Mouse (Mus musculus): ENCODE measurements around the gene Wfdc11. TPM values are rescaled to one million over a fixed set of nuclear protein-coding genes. Genes with fewer than 3 reads are reported as not detected.
"Not testable (repeated sequence)": the region's sequence is repeated elsewhere in the genome, so short reads cannot be mapped to it uniquely, and the experiment has no call there.

Wfdc11 gene
- total RNA-seq, 1 experiment: not detected

GRCm38 (mm10) chr2:164621775-164622174, 52.1 kb downstream of the Wfdc11 start:
- no peak overlapping the region for H3K4me3 ChIP-seq (ENCODE audit: insufficient read depth in 1 of 2, low read depth in 1 of 2, low read length in 2 of 2, poor library complexity in 1 of 2, severe bottlenecking in 1 of 2)
- H3K4me1 ChIP-seq (ENCODE audit: control insufficient read depth in 2 of 2, insufficient read depth in 2 of 2, low read length in 2 of 2, poor library complexity in 1 of 2): no peaks in the 10 kb centered on the region
- TF ChIP-seq ZC3H11A (IDR thresholded peaks at IDR 0.05; ENCODE audit: borderline replicate concordance, low read depth, low read length) (no peak), HCFC1 (IDR thresholded peaks at IDR 0.05; ENCODE audit: borderline replicate concordance, insufficient read depth, low read length) (no peak), CHD2 (IDR thresholded peaks at IDR 0.05; ENCODE audit: low read depth, low read length) (no peak), ZNF384 (IDR thresholded peaks at IDR 0.05; ENCODE audit: low read depth, low read length) (no peak), MAFK (IDR thresholded peaks at IDR 0.05; ENCODE audit: insufficient read depth, low read depth, low read length) (no peak)
- H3K9ac ChIP-seq (ENCODE audit: insufficient read depth, low read depth, low read length, poor library complexity, severe bottlenecking): no peak overlapping the region
- in situ Hi-C loops (cut with MboI; ENCODE audit: low sequenced_read_pairs in 2 of 2, unreplicated experiment in 2 of 2): no loop called here
- DNase-seq (ENCODE audit: low read depth, low spot score): no peak
- H3K36me3 ChIP-seq (ENCODE audit: control insufficient read depth, insufficient read depth, low read length, poor library complexity, severe bottlenecking): no peaks in the 10 kb centered on the region
- no peaks in the 10 kb centered on the region for H3K9me3 ChIP-seq (ENCODE audit: control insufficient read depth, insufficient read depth, low read depth, low read length)
- no peak overlapping the region for H3K27ac ChIP-seq (ENCODE audit: insufficient read depth, low read depth, low read length, poor library complexity, severe bottlenecking)

GRCm38 (mm10) chr2:164619050-164619449, 54.8 kb downstream of the Wfdc11 start:
- in situ Hi-C loops (cut with MboI; ENCODE audit: low sequenced_read_pairs in 2 of 2, unreplicated experiment in 2 of 2): no loop called here
- no peak overlapping the region for H3K9ac ChIP-seq (ENCODE audit: insufficient read depth, low read depth, low read length, poor library complexity, severe bottlenecking)
- no peaks in the 10 kb centered on the region for H3K36me3 ChIP-seq (ENCODE audit: control insufficient read depth, insufficient read depth, low read length, poor library complexity, severe bottlenecking)
- no peak for DNase-seq (ENCODE audit: low read depth, low spot score)
- no peak overlapping the region for H3K4me3 ChIP-seq (ENCODE audit: insufficient read depth in 1 of 2, low read depth in 1 of 2, low read length in 2 of 2, poor library complexity in 1 of 2, severe bottlenecking in 1 of 2)
- H3K4me1 ChIP-seq (ENCODE audit: control insufficient read depth in 2 of 2, insufficient read depth in 2 of 2, low read length in 2 of 2, poor library complexity in 1 of 2): no peaks in the 10 kb centered on the region
- H3K27ac ChIP-seq (ENCODE audit: insufficient read depth, low read depth, low read length, poor library complexity, severe bottlenecking): no peak overlapping the region
- TF ChIP-seq ZC3H11A (IDR thresholded peaks at IDR 0.05; ENCODE audit: borderline replicate concordance, low read depth, low read length): no peak
- no peaks in the 10 kb centered on the region for H3K9me3 ChIP-seq (ENCODE audit: control insufficient read depth, insufficient read depth, low read depth, low read length)

- no peak for DNase-seq (ENCODE audit: low read depth, low spot score)
- Histone ChIP-seq H3K4me3 (ENCODE audit: insufficient read depth in 1 of 2, low read depth in 1 of 2, low read length in 2 of 2, poor library complexity in 1 of 2, severe bottlenecking in 1 of 2) (no peak overlapping the region), H3K9ac (ENCODE audit: insufficient read depth, low read depth, low read length, poor library complexity, severe bottlenecking) (no peak overlapping the region), H3K9me3 (ENCODE audit: control insufficient read depth, insufficient read depth, low read depth, low read length) (no peaks in the 10 kb centered on the region), H3K36me3 (ENCODE audit: control insufficient read depth, insufficient read depth, low read length, poor library complexity, severe bottlenecking) (no peaks in the 10 kb centered on the region), H3K4me1 (ENCODE audit: control insufficient read depth in 2 of 2, insufficient read depth in 2 of 2, low read length in 2 of 2, poor library complexity in 1 of 2) (no peaks in the 10 kb centered on the region), H3K27ac (ENCODE audit: insufficient read depth, low read depth, low read length, poor library complexity, severe bottlenecking) (no peak overlapping the region)
- TF ChIP-seq HCFC1 (IDR thresholded peaks at IDR 0.05; ENCODE audit: borderline replicate concordance, insufficient read depth, low read length) (no peak), ZC3H11A (IDR thresholded peaks at IDR 0.05; ENCODE audit: borderline replicate concordance, low read depth, low read length) (no peak), MAFK (IDR thresholded peaks at IDR 0.05; ENCODE audit: insufficient read depth, low read depth, low read length) (no peak), CHD2 (IDR thresholded peaks at IDR 0.05; ENCODE audit: low read depth, low read length) (no peak), ZNF384 (IDR thresholded peaks at IDR 0.05; ENCODE audit: low read depth, low read length) (no peak)
- in situ Hi-C loops (cut with MboI; ENCODE audit: low sequenced_read_pairs in 2 of 2, unreplicated experiment in 2 of 2): no loop called here
Measured at GRCm38 (mm10) chr2:164615386-164615785, 58.5 kb downstream of the Wfdc11 start.

GRCm38 (mm10) chr2:164613471-164613870, 60.4 kb downstream of the Wfdc11 start, which contains the start of the genes Wfdc6b and Wfdc8:
Gene Wfdc6b, plus strand, starts transcription at chr2:164613522.
Gene Wfdc8, minus strand, starts transcription at chr2:164613626.
- in situ Hi-C loops (cut with MboI; ENCODE audit: low sequenced_read_pairs in 2 of 2, unreplicated experiment in 2 of 2); H3K9ac ChIP-seq (ENCODE audit: insufficient read depth, low read depth, low read length, poor library complexity, severe bottlenecking); DNase-seq (ENCODE audit: low read depth, low spot score): not testable (repeated sequence)

More at GRCm38 (mm10) chr2:164613471-164613870, 60.4 kb downstream of the Wfdc11 start, which contains the start of the genes Wfdc6b and Wfdc8:
- H3K4me1 ChIP-seq (ENCODE audit: control insufficient read depth in 2 of 2, insufficient read depth in 2 of 2, low read length in 2 of 2, poor library complexity in 1 of 2); H3K27ac ChIP-seq (ENCODE audit: insufficient read depth, low read depth, low read length, poor library complexity, severe bottlenecking); H3K4me3 ChIP-seq (ENCODE audit: insufficient read depth in 1 of 2, low read depth in 1 of 2, low read length in 2 of 2, poor library complexity in 1 of 2, severe bottlenecking in 1 of 2); H3K36me3 ChIP-seq (ENCODE audit: control insufficient read depth, insufficient read depth, low read length, poor library complexity, severe bottlenecking); H3K9me3 ChIP-seq (ENCODE audit: control insufficient read depth, insufficient read depth, low read depth, low read length): not testable (repeated sequence)

Other genes starting within 250 kb of the Wfdc11 start
- gene Sdc4, start 230.2 kb downstream of the Wfdc11 start, total RNA-seq (2012; rRNA removed): 102 and 172 TPM in 2 replicates
- 47.6 and 51.1 TPM in 2 replicates for gene Sys1, start 217.1 kb downstream of the Wfdc11 start, total RNA-seq (2012; rRNA removed)
- gene Gm20458, start 213.1 kb downstream of the Wfdc11 start, total RNA-seq (2012; rRNA removed): 2.1 TPM in 1 of 2 replicates, not detected in the other
- gene Trp53tg5, start 200.4 kb downstream of the Wfdc11 start, total RNA-seq (2012; rRNA removed): 0.22 and 0.26 TPM in 2 replicates
- 2.9 and 4.2 TPM in 2 replicates for gene Dbndd2, start 188.0 kb downstream of the Wfdc11 start, total RNA-seq (2012; rRNA removed)
- gene Pigt, start 176.6 kb downstream of the Wfdc11 start, total RNA-seq (2012; rRNA removed): 57.2 and 97.3 TPM in 2 replicates
- 41.5 and 58.4 TPM in 2 replicates for gene Wfdc2, start 111.7 kb downstream of the Wfdc11 start, total RNA-seq (2012; rRNA removed)
- not detected in 2 replicates for gene Spint3, start 100.6 kb downstream of the Wfdc11 start, total RNA-seq (2012; rRNA removed)
- not detected in 2 replicates for gene Wfdc6a, start 88.6 kb downstream of the Wfdc11 start, total RNA-seq (2012; rRNA removed)
- gene Eppin, start 80.5 kb downstream of the Wfdc11 start, total RNA-seq (2012; rRNA removed): not detected in 2 replicates
- not detected in 2 replicates for gene Wfdc6b, start 60.6 kb downstream of the Wfdc11 start, total RNA-seq (2012; rRNA removed)
- gene Wfdc8, start 60.5 kb downstream of the Wfdc11 start, total RNA-seq (2012; rRNA removed): not detected in 2 replicates
- not detected in 2 replicates for gene Wfdc16, start 35.3 kb downstream of the Wfdc11 start, total RNA-seq (2012; rRNA removed)
- gene Wfdc10, start 18.0 kb downstream of the Wfdc11 start, total RNA-seq (2012; rRNA removed): 0.98 and 3.1 TPM in 2 replicates
- not detected in 2 replicates for gene Wfdc9, start 17.5 kb downstream of the Wfdc11 start, total RNA-seq (2012; rRNA removed)
- gene Wfdc13, start 11.0 kb upstream of the Wfdc11 start, total RNA-seq (2012; rRNA removed): not detected in 2 replicates
- not detected in 2 replicates for gene Spint4, start 24.4 kb upstream of the Wfdc11 start, total RNA-seq (2012; rRNA removed)
- gene Spint5, start 41.2 kb upstream of the Wfdc11 start, total RNA-seq (2012; rRNA removed): 1.6 and 6.6 TPM in 2 replicates
- 0.18 and 0.58 TPM in 2 replicates for gene Wfdc3, start 71.8 kb upstream of the Wfdc11 start, total RNA-seq (2012; rRNA removed)
- gene Dnttip1, start 71.9 kb upstream of the Wfdc11 start, total RNA-seq (2012; rRNA removed): 13.3 and 15.1 TPM in 2 replicates
- 117 and 159 TPM in 2 replicates for gene Ube2c, start 95.8 kb upstream of the Wfdc11 start, total RNA-seq (2012; rRNA removed)
- 1.5 and 1.7 TPM in 2 replicates for gene Tnnc2, start 105.9 kb upstream of the Wfdc11 start, total RNA-seq (2012; rRNA removed)
- 5.5 and 7.0 TPM in 2 replicates for gene Snx21, start 111.7 kb upstream of the Wfdc11 start, total RNA-seq (2012; rRNA removed)
- 46.4 and 54.7 TPM in 2 replicates for gene Acot8, start 130.8 kb upstream of the Wfdc11 start, total RNA-seq (2012; rRNA removed)
- gene Zswim3, start 131.0 kb upstream of the Wfdc11 start, total RNA-seq (2012; rRNA removed): 6.4 and 7.0 TPM in 2 replicates
- gene Zswim1, start 148.6 kb upstream of the Wfdc11 start, total RNA-seq (2012; rRNA removed): 21.5 and 22.6 TPM in 2 replicates
- 0.95 and 1.1 TPM in 2 replicates for gene Spata25, start 154.4 kb upstream of the Wfdc11 start, total RNA-seq (2012; rRNA removed)
- 103 and 216 TPM in 2 replicates for gene Ctsa, start 158.8 kb upstream of the Wfdc11 start, total RNA-seq (2012; rRNA removed)
- gene Neurl2, start 159.4 kb upstream of the Wfdc11 start, total RNA-seq (2012; rRNA removed): 3.6 TPM in 2 replicates
- 56.1 and 117 TPM in 2 replicates for gene Pltp, start 183.6 kb upstream of the Wfdc11 start, total RNA-seq (2012; rRNA removed)
- gene Pcif1, start 205.2 kb upstream of the Wfdc11 start, total RNA-seq (2012; rRNA removed): 30.4 and 39.5 TPM in 2 replicates
- 18.5 and 22.4 TPM in 2 replicates for gene Zfp335, start 237.7 kb upstream of the Wfdc11 start, total RNA-seq (2012; rRNA removed)

All from ES-E14 (cell line).